Mouse (Mus musculus): ENCODE measurements around the gene Tshz2.
A peak's percentile ranks its signal among the peaks of the same experiment; 100 is the strongest.

Tshz2 gene

DNA sequence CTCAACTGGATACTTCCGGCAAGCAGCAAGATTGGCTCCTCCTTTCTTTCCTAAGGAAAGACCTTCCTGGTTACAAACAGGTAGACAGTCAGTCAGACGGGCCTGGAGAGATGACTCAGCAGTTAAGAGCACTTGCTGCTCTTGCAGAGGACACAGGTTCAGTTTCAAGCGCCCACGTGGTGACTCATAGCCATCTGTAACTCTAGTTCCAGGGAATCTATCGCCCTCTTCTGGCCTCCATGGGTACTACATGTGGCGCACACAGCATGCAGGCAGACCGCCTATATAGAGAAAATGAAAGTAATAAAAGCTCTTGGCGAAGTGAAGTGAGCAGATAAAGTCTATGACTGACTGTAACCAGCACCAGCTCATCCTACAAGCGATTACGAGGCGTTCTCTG, 413.1 kb downstream of the Tshz2 start:
- DNase-seq (ENCODE audit: low read depth, low spot score), result peak; percentile 11

DNA sequence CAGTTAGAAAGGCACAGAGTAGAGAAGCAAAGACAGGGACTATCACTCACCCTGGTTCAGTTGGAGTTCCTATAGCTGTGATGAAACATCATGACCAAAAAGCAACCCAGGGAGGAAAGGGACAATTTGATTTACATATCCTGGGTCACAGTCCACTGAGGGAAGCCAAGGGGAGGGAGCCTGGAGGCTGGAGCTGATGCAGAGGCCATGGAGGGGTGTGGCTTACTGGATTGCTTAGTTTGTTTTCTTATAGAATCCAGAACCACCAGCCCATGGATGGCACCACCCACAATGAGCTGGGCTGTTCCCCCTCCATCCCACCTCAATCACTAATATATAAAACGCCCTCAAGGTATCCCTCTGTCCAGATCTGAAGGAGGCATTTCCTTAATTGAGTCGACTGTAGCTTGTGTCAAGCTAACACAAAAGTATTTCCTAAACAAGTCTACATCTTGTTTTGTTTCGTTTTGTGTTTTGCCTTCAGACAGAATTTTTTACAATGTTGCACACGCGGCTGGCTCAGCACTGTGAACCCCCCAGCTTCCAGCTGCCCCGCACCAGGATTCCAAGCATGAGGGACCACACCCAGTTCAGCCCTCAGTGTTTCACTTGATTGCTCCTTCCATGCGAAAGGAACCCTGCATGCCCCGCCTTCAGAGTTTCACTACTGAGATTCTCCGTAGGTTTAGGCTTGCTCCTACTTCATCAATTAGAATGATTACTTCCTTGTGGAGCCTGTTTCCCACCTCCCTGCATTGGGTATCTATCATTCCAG, 413.7 kb downstream of the Tshz2 start:
- DNase-seq (ENCODE audit: low read depth, low spot score), result no peak

DNA sequence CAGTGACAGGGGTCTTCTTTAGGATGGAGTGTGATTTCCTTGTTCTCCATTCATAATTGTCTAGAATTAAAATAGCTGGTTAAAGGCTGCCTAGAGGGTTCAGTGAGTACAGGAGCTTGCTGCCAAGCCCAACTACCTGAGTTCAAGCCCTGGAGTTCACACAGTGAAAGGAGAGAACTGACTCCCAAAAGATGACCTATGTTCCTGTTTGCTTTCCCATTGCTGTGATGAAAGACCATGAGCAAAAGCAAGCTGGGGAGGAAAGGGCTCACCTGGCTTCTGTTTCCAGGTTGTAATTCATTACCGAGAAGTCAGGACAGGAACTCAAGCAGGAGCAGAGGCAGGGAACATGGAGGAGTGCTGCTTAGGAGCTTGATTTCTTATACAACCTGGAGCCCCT, 416.0 kb downstream of the Tshz2 start:
- no peak for DNase-seq (ENCODE audit: low read depth, low spot score)

DNA sequence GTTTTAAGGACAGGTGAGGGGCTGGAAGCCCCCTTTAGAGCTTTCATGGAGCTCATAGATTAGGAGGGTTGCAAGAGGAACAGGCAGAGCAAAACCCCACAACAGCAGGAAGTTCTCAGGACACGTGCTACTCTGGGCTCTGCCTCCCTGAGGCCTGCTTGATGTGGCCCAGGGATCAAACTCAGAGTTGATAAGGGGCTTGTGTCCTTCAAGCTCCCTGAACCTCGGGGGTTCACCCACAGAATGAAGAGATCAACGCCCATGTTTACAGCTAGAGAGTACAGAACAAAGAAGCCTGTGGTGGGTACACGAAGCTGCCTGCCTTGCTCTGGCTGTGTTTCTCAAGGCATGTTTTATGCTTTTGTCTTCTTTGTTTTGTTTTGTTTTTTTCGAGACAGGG, 417.8 kb downstream of the Tshz2 start:
- DNase-seq (ENCODE audit: low read depth, low spot score), result no peak

DNA sequence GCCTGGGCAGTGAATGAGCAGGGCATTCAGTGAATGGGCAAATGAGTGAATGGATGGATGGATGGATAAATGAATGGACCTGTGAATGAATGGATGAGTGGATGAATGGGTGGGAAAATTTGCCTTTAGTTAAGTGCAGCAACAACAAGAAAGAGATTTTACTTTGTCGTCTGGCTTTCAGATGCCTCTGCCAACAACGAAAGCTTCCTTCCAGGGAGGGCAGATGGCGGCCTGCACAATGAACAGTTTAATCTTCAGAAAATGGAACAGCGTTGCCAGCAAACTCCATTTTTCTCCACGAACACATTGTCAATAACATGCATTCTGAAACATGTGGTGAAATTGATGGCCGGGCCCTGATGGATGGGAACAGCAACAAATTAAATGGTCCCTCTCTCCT, 418.6 kb downstream of the Tshz2 start:
- DNase-seq (ENCODE audit: low read depth, low spot score), result no peak

DNA sequence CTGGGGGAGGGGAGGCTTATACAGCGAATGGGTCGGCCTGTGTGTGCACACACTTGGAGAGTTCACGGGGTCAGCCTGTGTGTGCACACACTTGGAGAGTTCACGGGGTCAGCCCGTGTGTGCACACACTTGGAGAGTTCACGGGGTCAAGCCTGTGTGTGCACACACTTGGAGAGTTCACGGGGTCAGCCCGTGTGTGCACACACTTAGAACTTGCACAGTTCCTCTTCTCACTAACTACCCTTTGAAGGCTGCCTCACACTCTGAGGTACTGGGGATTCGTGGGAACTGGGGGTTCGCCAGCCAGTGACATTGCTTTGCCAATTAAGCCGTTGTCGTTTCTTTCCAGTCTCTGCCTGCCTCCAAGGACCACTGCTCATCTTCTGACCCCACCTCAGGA, 422.1 kb downstream of the Tshz2 start:
- DNase-seq (ENCODE audit: low read depth, low spot score), result no peak

DNA sequence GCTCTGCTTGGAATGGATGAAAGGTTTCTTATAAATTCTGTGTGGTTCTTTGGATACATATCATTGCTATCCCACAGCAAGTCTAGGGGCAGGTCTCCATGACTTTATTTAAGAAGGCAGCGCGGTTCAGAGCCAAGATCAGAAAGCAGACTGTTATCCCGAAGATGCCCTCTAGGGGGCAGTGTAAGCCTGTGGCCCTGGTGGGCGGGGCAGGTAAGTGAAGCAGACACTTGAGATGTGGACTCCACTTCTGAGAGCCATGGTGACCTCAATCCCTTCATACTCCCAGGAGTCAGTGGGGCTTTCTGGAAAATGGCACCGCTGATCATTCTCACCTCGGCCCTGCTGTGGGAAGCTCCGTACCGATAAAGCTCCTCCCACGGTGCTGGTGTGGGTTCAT, 422.6 kb downstream of the Tshz2 start:
- DNase-seq (ENCODE audit: low read depth, low spot score), result peak; percentile 12

DNA sequence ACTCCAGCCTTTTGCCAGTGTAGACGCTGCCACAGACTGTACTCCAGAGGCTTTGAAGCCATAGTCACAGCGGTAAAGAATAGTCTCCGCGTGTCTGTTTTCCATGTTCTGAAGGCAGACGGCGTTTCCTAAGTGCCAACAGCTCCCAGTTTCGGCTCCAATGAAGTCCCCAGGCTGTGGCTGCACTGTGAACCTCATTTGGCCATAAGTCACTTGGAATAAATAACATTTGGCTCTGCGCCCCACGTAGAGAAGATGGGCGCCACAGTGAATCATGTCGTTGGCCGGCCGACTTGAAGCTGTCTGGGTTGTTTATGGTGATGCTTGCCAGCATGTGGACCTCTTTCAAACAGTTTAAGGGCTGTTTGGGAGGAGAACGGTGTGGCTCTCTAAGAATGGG, 426.0 kb downstream of the Tshz2 start:
- no peak for DNase-seq (ENCODE audit: low read depth, low spot score)

DNA sequence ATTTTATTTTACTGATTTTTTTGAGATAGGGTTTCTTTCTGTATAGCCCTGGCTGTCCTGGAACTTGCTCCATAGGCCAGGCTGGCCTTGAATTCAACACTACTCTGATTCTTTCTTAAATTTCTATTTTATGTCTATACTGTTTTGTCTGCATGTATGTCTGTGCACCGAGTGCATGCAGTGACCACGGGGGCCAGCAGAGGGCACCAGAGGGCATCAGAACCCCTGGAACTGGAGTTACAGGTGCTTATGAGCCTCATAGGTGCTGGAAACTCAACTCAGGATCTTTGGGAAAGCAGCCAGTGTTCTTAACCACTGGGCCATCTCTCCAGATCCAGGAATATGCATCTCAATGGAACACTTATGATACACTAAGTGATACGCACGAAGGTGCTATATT, 427.3 kb downstream of the Tshz2 start:
- DNase-seq (ENCODE audit: low read depth, low spot score), result peak; percentile 33

DNA sequence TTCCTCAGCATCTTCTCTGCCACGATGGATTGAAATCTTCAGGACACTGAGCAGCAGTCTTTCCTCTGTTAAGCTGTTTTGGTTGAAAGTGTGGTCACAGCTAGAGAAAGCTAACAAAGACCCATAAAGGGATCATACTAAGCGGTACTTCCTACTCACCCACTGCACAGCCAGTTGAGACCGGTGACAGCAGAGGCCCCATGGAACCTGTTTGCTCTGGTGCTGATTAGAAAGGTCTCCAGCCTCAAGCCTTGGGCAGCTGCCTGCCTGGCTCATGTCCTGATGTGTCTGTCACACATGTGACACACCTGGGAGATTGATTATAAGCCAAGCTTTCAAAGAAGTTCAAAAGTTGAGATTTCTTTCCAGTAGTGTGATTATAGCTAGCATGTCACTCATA, 429.6 kb downstream of the Tshz2 start:
- no peak for DNase-seq (ENCODE audit: low read depth, low spot score)

DNA sequence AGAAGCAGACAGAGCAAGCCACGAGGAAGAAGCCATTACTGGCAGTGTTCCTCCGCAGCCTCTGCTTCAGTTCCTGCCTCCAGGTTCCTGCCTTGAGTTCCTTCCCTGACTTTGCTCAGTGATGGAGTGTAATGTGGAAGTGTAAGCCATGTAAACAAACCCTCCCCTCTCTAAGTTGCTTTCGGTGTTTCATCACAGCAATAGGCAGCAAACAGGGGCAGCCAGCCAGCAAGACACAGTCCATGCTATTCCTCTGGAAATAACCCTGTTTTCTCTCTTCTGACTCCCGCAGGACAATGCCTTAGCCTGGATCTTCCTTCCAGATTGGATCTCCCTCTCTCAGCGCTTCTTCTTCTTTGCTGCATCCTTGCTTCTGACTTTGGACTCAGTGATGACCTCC, 437.2 kb downstream of the Tshz2 start:
- DNase-seq (ENCODE audit: low read depth, low spot score), result no peak

DNA sequence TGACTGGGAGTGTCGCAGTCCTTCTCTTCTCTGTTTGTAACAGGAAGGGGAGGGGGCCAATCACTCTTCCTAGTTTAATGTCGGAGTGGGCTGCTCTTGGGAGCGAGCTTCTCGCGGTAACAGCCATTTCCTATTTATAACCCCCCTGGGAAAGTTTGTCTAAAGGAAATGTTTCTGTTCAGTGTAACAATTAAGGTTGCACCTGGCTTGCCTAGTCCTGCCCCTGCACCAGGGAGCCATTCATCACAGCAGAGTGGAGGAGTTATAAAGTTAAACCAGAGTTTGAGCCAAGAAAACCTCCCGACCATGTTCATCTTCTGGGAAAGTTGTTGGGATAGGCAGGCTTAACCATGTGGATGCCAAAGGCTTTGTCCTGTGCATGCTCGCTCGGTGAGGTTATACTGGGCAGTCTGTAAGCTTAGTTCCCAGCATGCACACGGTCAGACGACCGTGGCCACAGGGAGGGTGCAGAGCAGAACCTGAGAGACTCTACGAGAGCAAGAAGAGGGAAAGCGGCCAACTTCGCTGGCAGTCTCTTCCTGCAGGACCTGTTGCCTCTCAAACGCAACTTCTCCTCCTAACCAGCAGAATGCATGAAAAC, 437.9 kb downstream of the Tshz2 start:
- DNase-seq (ENCODE audit: low read depth, low spot score), result no peak

DNA sequence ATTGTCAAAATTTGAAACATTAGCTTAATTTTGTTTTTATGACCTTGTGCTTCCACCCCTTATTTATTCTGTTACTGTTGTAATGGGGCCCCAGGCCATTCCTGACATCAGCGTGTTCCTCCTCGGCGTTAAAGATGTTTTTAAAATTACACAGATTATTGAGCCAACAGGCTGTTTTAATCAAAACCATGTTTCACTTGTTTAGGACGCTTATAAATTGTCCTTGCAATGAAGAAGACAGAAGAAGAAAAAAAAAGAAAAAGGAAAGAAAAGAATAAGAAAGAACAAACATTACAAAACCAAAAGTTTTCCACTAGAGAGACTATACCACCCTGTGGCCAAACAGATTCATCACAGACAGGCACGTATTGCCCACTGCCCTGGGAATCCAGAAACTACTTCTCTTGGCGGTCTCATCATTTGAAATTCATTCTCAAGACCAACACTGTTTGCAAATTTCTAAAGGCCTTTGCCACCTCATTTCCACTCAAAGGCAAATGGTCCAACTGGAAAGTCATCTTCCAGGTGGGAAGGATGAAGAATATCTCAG, 444.2 kb downstream of the Tshz2 start:
- DNase-seq (ENCODE audit: low read depth, low spot score), result no peak

DNA sequence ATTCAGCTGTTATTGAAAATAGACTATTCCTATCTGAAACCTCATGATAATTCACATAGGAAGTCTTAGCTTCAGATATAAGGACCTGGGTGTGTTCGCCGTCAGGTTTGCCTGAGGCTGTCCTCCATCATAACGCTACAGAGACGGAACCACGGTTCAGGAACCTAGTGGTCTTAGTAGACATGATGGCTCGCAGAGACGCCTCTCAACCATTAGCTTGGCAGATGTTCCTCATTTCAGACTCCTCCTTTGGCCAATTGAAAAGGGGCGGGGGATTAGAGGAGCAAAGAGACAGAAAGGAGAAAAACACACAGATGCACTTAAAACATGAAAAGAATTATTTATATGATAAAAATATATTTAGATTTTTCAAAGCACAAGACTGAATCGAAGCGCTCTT, 445.2 kb downstream of the Tshz2 start:
- DNase-seq (ENCODE audit: low read depth, low spot score), result no peak

DNA sequence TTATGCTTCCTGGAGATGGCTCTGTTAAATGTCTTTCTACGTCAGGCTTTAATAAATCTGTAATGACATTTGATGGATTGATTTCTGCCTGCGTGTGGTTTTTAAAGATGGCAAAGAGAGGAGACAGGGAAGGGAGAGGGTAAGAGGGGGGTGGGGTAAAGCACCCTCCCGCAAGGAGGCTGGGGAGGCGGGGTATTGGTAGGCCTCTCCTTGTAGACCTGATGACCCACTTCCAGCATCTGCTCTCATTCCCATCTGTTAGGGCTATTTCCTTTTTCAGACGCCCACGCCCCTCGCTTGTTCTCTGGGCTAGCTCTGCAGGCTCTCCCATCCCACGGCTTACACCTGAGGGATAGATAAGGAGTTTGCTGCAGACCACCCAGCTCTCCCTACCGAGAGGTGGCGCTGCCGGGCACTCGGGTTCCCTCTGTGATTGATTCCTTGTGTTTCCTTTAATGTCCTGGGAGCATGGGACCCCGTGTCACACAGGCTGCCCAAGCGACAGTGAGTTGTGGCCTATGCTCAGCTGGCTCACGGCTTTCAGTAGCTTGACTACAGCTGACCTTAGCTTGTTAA, 445.7 kb downstream of the Tshz2 start:
- DNase-seq (ENCODE audit: low read depth, low spot score), result no peak

DNA sequence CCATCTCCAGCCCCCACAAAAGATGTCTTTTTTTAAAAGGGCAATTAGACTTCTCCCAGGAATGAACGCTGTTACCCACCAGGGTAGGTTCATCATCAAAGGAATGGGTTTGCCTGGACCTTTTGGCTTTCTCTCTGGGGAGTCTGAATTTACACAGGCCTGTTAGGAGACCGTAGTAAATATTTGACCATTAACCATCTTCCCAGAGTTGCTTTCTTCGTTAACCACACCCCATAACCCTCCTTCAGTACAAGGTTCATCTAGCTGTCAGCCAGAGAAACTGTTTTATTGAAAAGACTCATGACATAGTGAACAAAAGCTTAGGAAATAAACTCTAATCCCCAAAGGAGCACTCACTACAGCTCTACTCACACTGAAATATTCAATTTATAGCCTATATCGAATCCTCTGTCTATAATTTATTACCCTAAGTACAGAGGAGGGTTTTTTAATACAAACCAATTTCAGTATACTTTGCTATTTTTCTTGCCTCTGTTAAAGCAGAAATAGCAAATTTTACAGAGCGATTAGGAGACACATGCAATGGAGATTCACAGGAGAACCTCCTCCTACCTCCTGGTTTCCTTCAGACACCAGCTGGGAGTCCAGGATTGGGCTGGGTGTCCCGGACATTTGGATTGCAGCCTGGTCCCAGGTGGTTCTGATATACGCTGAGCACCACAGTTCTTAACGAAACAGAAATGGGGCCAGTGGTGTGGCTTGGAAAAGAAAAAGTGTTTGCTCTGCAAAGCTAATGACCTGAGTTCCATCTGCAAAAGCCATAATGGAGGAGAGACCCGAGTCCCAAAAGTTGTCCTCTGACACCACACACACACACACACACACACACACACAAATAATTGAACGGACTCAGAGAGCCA, 459.0 kb downstream of the Tshz2 start:
- no peak for DNase-seq (ENCODE audit: low read depth, low spot score)

DNA sequence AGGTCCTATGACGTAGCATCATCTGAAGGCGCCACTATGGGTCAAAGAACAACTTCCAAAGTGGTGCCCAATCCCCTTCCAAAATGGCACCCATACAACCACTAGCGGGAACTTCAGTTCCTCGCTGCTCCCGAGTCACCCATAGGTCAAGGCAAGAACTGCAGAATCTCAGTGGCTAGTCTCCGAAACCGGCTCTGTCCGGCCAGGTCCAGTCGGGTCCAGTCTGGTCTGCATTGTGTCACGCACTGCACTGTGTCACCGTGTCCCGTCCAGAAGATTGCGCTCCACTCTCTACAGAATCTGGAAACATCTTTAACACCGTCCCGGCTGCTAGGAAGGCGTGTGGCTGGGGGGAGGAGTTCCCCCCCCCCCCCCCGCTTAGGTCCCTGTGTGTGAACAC, 461.4 kb downstream of the Tshz2 start:
- no peak for DNase-seq (ENCODE audit: low read depth, low spot score)

DNA sequence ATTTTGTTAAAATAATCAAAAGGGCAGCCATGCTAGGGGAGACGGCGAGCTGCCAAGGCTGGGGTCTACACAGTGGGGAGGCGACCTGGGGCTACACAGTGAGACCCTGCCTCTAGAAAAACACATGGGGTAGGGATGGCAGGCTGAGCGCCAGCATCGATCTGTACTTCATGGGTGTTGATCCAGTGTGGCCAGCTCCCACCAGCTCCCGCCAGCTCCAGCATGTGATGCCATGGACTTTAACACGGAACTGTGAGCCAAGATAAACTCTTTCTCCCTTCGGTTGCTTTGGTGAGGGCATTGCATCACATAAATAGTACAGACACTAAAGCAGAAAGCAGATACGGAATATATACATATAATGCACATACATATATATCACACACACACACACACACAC, 462.1 kb downstream of the Tshz2 start:
- no peak for DNase-seq (ENCODE audit: low read depth, low spot score)

DNA sequence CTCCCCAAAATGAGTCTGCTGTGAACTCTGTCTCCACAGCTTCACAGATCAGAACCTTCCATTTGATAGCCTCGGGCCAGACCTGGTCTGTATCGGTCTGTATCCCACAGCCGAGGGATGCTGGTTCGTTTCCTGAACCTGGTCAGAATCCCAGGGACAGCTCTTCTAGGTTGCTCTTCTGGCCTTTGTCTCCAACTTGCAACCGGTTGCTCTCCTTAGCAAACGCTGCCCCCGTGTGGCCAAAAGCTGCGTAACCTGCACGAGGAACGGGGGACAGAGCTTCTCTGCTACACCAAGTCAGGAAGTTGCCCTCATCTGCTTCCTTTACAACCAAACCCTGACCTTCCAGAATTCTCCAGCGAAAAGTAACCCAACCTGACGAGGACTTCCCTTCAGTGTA, 468.3 kb downstream of the Tshz2 start:
- peak; percentile 92 for DNase-seq (ENCODE audit: low read depth, low spot score)

DNA sequence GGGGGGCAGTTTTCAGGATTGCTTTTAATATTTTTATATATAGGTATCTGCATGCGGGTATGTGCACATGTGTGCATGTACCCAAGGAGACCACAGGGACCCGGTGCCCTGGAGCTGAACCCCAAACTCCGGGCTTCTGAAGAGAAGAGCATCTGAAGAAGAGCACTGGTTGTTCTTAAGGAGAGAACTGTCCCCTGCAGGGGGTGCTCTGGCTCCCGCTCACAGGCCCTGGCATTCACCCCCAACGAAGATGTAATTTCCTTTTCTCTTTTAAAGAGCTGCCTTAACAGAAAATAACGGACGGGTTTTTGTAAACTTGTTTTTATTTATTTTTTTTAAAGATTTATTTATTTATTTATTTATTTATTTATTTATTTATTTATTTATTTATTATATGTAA, 469.1 kb downstream of the Tshz2 start:
- no peak for DNase-seq (ENCODE audit: low read depth, low spot score)

DNA sequence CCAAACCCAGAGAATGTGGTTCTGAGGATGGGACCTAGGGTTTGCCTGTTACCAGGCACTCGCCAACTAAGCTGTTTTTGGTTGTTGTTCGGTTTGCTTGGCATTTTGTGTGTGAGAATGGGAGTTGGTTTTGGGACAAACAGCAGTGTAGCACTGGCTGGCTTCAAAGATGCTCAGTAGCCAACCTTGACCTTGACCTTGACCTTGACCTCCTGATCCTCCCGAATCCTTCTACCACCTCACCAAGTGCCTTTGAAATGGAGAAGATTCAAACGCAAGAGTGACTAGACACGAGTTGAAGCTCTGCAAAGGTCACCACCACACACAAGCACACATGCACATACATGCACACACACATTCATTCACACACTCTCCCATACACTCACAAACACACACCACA, 470.5 kb downstream of the Tshz2 start:
- DNase-seq (ENCODE audit: low read depth, low spot score), result no peak

DNA sequence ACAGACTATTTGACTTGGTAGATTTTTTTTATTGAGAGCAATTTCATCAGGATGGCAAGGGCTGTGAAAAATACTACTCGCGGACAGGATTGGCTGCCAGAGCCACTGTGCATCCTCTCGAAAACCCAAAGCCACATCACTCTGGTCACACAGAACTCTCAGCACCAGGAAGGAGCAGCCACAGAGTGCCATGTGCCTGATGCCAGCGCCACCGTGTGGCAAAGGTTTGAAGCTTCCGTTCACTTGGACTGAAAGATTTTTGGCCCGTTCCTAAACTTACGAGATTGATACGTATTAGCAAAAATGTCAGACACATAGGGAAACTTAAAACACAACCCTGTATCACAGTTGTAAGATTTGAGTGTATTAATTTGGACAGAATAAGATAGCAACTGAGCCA, 471.0 kb downstream of the Tshz2 start:
- DNase-seq (ENCODE audit: low read depth, low spot score), result peak; percentile 58
